Mouse (Mus musculus) MEL (cell line): Measurements from ENCODE around the gene Stim1. TPM values are rescaled to one million over a fixed set of nuclear protein-coding genes. Genes with fewer than 3 reads are reported as not detected.

ENCODE experiments used
- DNase-seq: peaks from one replicate; pipeline ENCODE4 v3.0.0; 2011; ENCODE audit warnings: low read depth, low spot score
- H3K27ac ChIP-seq: 2 replicates; pipeline ENCODE4 v1.5.1; 2012; ENCODE audit warnings: low read depth, mild to moderate bottlenecking, control low read depth, low read length, moderate library complexity; ENCODE audit not compliant: control insufficient read depth
- H3K27me3 ChIP-seq, 2 experiments: fragments of 150-350 bp in 1 of 2; sonication (generic) in 1 of 2; 2 replicates each; pipeline ENCODE4 v1.6.1; 2012; ENCODE audit warnings: low read length in 2 of 2, mild to moderate bottlenecking in 2 of 2, improper control_type of control experiment in 1 of 2, moderate library complexity in 1 of 2; ENCODE audit not compliant: insufficient read depth in 2 of 2, control insufficient read depth in 1 of 2
- H3K36me3 ChIP-seq, 2 experiments: 2 replicates each; pipeline ENCODE4 v1.6.1; 2012 to 2014; ENCODE audit warnings: low read length in 2 of 2, improper control_type of control experiment in 1 of 2, inconsistent platforms in 1 of 2, mild to moderate bottlenecking in 1 of 2; ENCODE audit not compliant: insufficient read depth in 2 of 2, control insufficient read depth in 1 of 2
- H3K4me1 ChIP-seq, 2 experiments: fragments of 150-350 bp in 1 of 2; sonication (generic) in 1 of 2; 2 replicates each; pipeline ENCODE4 v1.6.1; 2012; ENCODE audit warnings: low read length in 2 of 2, improper control_type of control experiment in 1 of 2, mild to moderate bottlenecking in 1 of 2; ENCODE audit not compliant: insufficient read depth in 2 of 2, control insufficient read depth in 1 of 2
- H3K4me3 ChIP-seq, 2 experiments: fragments of 150-350 bp in 1 of 2; sonication (generic) in 1 of 2; 2 replicates each; pipeline ENCODE4 v1.5.1; 2012; ENCODE audit warnings: low read depth in 2 of 2, low read length in 2 of 2, mild to moderate bottlenecking in 2 of 2, moderate library complexity in 2 of 2, control low read depth in 1 of 2, improper control_type of control experiment in 1 of 2; ENCODE audit not compliant: control insufficient read depth in 1 of 2, insufficient read depth in 1 of 2
- H3K79me2 ChIP-seq: 2 replicates; pipeline ENCODE4 v1.6.1; 2012; ENCODE audit warnings: mild to moderate bottlenecking, low read length, moderate library complexity; ENCODE audit not compliant: control insufficient read depth, poor library complexity, insufficient read depth
- H3K9ac ChIP-seq: 2 replicates; pipeline ENCODE4 v1.6.1; 2012; ENCODE audit warnings: low read depth, mild to moderate bottlenecking, control low read depth, low read length, moderate library complexity; ENCODE audit not compliant: control insufficient read depth, poor library complexity, severe bottlenecking
- H3K9me3 ChIP-seq: fragments of 150-350 bp; sonication (generic); replicated peaks from 2 replicates; pipeline ENCODE4 v1.6.1; 2012; ENCODE audit warnings: mild to moderate bottlenecking, low read length, improper control_type of control experiment, moderate library complexity; ENCODE audit not compliant: insufficient read depth
- BHLHE40 ChIP-seq: IDR thresholded peaks from 2 replicates; pipeline ENCODE4 v1.6.1; 2012; ENCODE audit warnings: low read depth, mild to moderate bottlenecking, inconsistent platforms, low read length, improper control_type of control experiment, borderline replicate concordance
- CHD2 ChIP-seq: IDR thresholded peaks from 2 replicates; pipeline ENCODE4 v1.6.1; 2011; ENCODE audit warnings: low read length, improper control_type of control experiment
- ELF1 ChIP-seq: IDR thresholded peaks from 2 replicates; pipeline ENCODE4 v1.6.1; 2014; ENCODE audit warnings: low read depth, mild to moderate bottlenecking, inconsistent platforms, low read length, improper control_type of control experiment, moderate library complexity
- EP300 ChIP-seq, 2 experiments: IDR thresholded peaks; 2 replicates each; pipeline ENCODE4 v1.6.1; 2011; ENCODE audit warnings: improper control_type of control experiment in 2 of 2, low read length in 2 of 2, low read depth in 1 of 2, mild to moderate bottlenecking in 1 of 2
- ETS1 ChIP-seq: IDR thresholded peaks from 2 replicates; pipeline ENCODE4 v1.6.1; 2012; ENCODE audit warnings: low read depth, mild to moderate bottlenecking, inconsistent platforms, low read length, improper control_type of control experiment, moderate library complexity
- GABPA ChIP-seq: IDR thresholded peaks from 2 replicates; pipeline ENCODE4 v1.6.1; 2012; ENCODE audit warnings: low read depth, mild to moderate bottlenecking, inconsistent platforms, low read length, improper control_type of control experiment, moderate library complexity
- GATA1 ChIP-seq: IDR thresholded peaks from 2 replicates; pipeline ENCODE4 v1.6.1; 2011; ENCODE audit warnings: low read depth, low read length, improper control_type of control experiment
- HCFC1 ChIP-seq: IDR thresholded peaks from 2 replicates; pipeline ENCODE4 v1.6.1; 2012; ENCODE audit warnings: low read depth, mild to moderate bottlenecking, inconsistent platforms, low read length, improper control_type of control experiment, moderate library complexity
- KAT2A ChIP-seq: conservative IDR thresholded peaks from 2 replicates; pipeline ENCODE4 v1.6.1; 2012; ENCODE audit warnings: low read depth, low read length, improper control_type of control experiment, inconsistent platforms
- MAFK ChIP-seq: IDR thresholded peaks from 2 replicates; pipeline ENCODE4 v1.6.1; 2011; ENCODE audit warnings: low read depth, mild to moderate bottlenecking, low read length, improper control_type of control experiment, borderline replicate concordance
- MAX ChIP-seq: IDR thresholded peaks from 2 replicates; pipeline ENCODE4 v1.6.1; 2011; ENCODE audit warnings: low read length, improper control_type of control experiment
- MAZ ChIP-seq: IDR thresholded peaks from 2 replicates; pipeline ENCODE4 v1.6.1; 2012; ENCODE audit warnings: low read depth, mild to moderate bottlenecking, inconsistent platforms, low read length, improper control_type of control experiment
- MEF2A ChIP-seq: IDR thresholded peaks from 2 replicates; pipeline ENCODE4 v1.6.1; 2014; ENCODE audit warnings: low read depth, mild to moderate bottlenecking, inconsistent platforms, low read length, improper control_type of control experiment; ENCODE audit not compliant: poor library complexity, insufficient replicate concordance, severe bottlenecking; ENCODE audit errors: extremely low read depth
- MXI1 ChIP-seq: IDR thresholded peaks from 2 replicates; pipeline ENCODE4 v1.6.1; 2011; ENCODE audit warnings: mild to moderate bottlenecking, low read depth, low read length, improper control_type of control experiment
- MYB ChIP-seq: IDR thresholded peaks from 2 replicates; pipeline ENCODE4 v1.6.1; 2011; ENCODE audit warnings: mild to moderate bottlenecking, low read depth, low read length, improper control_type of control experiment
- MYC ChIP-seq: IDR thresholded peaks from 2 replicates; pipeline ENCODE4 v1.6.1; 2011; ENCODE audit warnings: low read depth, mild to moderate bottlenecking, low read length, improper control_type of control experiment, moderate library complexity
- NELFE ChIP-seq: IDR thresholded peaks from 2 replicates; pipeline ENCODE4 v1.6.1; 2011; ENCODE audit warnings: low read depth, low read length, improper control_type of control experiment
- NRF1 ChIP-seq: IDR thresholded peaks from 2 replicates; pipeline ENCODE4 v1.6.1; 2014; ENCODE audit warnings: low read depth, mild to moderate bottlenecking, inconsistent platforms, low read length, improper control_type of control experiment, moderate library complexity; ENCODE audit not compliant: poor library complexity, insufficient read depth, severe bottlenecking
- POLR2A ChIP-seq, 2 experiments: IDR thresholded peaks; 2 replicates each; pipeline ENCODE4 v1.6.1; 2011 to 2012; ENCODE audit warnings: low read length in 2 of 2, mild to moderate bottlenecking in 2 of 2, control low read depth in 1 of 2, improper control_type of control experiment in 1 of 2, low read depth in 1 of 2, moderate library complexity in 1 of 2; ENCODE audit not compliant: control insufficient read depth in 1 of 2, insufficient read depth in 1 of 2, poor library complexity in 1 of 2
- POLR2AphosphoS5 ChIP-seq: IDR thresholded peaks from 2 replicates; pipeline ENCODE4 v1.6.1; 2012; ENCODE audit warnings: low read depth, borderline replicate concordance, mild to moderate bottlenecking, inconsistent platforms, low read length, moderate library complexity, mixed read lengths
- RAD21 ChIP-seq: IDR thresholded peaks from 2 replicates; pipeline ENCODE4 v1.6.1; 2011; ENCODE audit warnings: mild to moderate bottlenecking, low read depth, low read length, improper control_type of control experiment
- RCOR1 ChIP-seq: IDR thresholded peaks from 2 replicates; pipeline ENCODE4 v1.6.1; 2012; ENCODE audit warnings: low read depth, mild to moderate bottlenecking, inconsistent platforms, low read length, improper control_type of control experiment
- SIN3A ChIP-seq: IDR thresholded peaks from 2 replicates; pipeline ENCODE4 v1.6.1; 2012; ENCODE audit warnings: low read length, improper control_type of control experiment, inconsistent platforms
- SMC3 ChIP-seq: IDR thresholded peaks from 2 replicates; pipeline ENCODE4 v1.6.1; 2011; ENCODE audit warnings: low read depth, low read length, improper control_type of control experiment
- TAL1 ChIP-seq: IDR thresholded peaks from 2 replicates; pipeline ENCODE4 v1.6.1; 2012; ENCODE audit warnings: mild to moderate bottlenecking, inconsistent platforms, low read length, moderate library complexity, mixed read lengths
- TBP ChIP-seq: IDR thresholded peaks from 2 replicates; pipeline ENCODE4 v1.8.0; 2011; ENCODE audit warnings: low read depth, low read length, improper control_type of control experiment
- TCF12 ChIP-seq: IDR thresholded peaks from 2 replicates; pipeline ENCODE4 v1.6.1; 2014; ENCODE audit warnings: low read depth, mild to moderate bottlenecking, inconsistent platforms, low read length, improper control_type of control experiment, moderate library complexity
- UBTF ChIP-seq: IDR thresholded peaks from 2 replicates; pipeline ENCODE4 v1.6.1; 2012; ENCODE audit warnings: low read depth, mild to moderate bottlenecking, inconsistent platforms, low read length, improper control_type of control experiment, moderate library complexity, borderline replicate concordance; ENCODE audit not compliant: insufficient read depth
- USF1 ChIP-seq: IDR thresholded peaks from 2 replicates; pipeline ENCODE4 v1.6.1; 2014; ENCODE audit warnings: low read depth, mild to moderate bottlenecking, inconsistent platforms, low read length, improper control_type of control experiment, moderate library complexity
- USF2 ChIP-seq, 2 experiments: IDR thresholded peaks; 2 replicates each; pipeline ENCODE4 v1.6.1; 2011 to 2012; ENCODE audit warnings: improper control_type of control experiment in 2 of 2, low read length in 2 of 2, borderline replicate concordance in 1 of 2, inconsistent platforms in 1 of 2, low read depth in 1 of 2, mild to moderate bottlenecking in 1 of 2; ENCODE audit not compliant: insufficient read depth in 1 of 2
- ZC3H11A ChIP-seq: IDR thresholded peaks from 2 replicates; pipeline ENCODE4 v1.6.1; 2012; ENCODE audit warnings: low read depth, mild to moderate bottlenecking, inconsistent platforms, low read length, improper control_type of control experiment
- ZKSCAN1 ChIP-seq: IDR thresholded peaks from 2 replicates; pipeline ENCODE4 v1.6.1; 2012; ENCODE audit warnings: low read depth, mild to moderate bottlenecking, inconsistent platforms, low read length, improper control_type of control experiment, moderate library complexity
- ZMIZ1 ChIP-seq: IDR thresholded peaks from 2 replicates; pipeline ENCODE4 v1.6.1; 2012; ENCODE audit warnings: low read depth, mild to moderate bottlenecking, inconsistent platforms, low read length, improper control_type of control experiment, moderate library complexity
- ZNF384 ChIP-seq: IDR thresholded peaks from 2 replicates; pipeline ENCODE4 v1.6.1; 2012; ENCODE audit warnings: low read depth, mild to moderate bottlenecking, inconsistent platforms, low read length, improper control_type of control experiment
- polyA plus RNA-seq, 2 experiments: library from polyadenylated mRNA; stranded (reverse) in 1 of 2; unstranded in 1 of 2; fragments of >175 nt in 1 of 2; fragments of >200 nt in 1 of 2; gene quantifications; 2 replicates each; pipeline versions ENCODE4 v1.2.1 to v1.2.4; 2012; ENCODE audit warnings: low replicate concordance in 2 of 2, low read depth in 1 of 2; ENCODE audit not compliant: insufficient read length in 2 of 2, insufficient read depth in 1 of 2, missing spikeins in 1 of 2
- total RNA-seq: library from RNA; depleted of rRNA; stranded (reverse); fragments of 300-350 nt; gene quantifications from 2 replicates; pipeline ENCODE4 v1.2.3, GENCODE M21; 2012

Stim1 gene
- total and polyA plus RNA-seq, 3 experiments, result 26.1 to 65.0 TPM; not detected in 1

- H3K4me3 ChIP-seq, result peak overlapping the region; percentile 14 to 27
- H3K4me1 ChIP-seq, result peaks cover 42 to 44% of the 10 kb centered on the region in 2 experiments
- H3K27ac ChIP-seq, result peak overlapping the region; percentile 95
- 0 out of 2 replicates have a peak, but pooled peaks have one; percentile 48 for TF ChIP-seq MAZ
- no peak for TF ChIP-seq NRF1
- TF ChIP-seq BHLHE40, result peak; percentile 92
- no peak for TF ChIP-seq MEF2A
- TF ChIP-seq ZNF384, result no peak
- no peak for TF ChIP-seq POLR2AphosphoS5
- no peak for TF ChIP-seq TCF12
- TF ChIP-seq NELFE, result peak; percentile 53; the same call in 1 of the 2 replicates
- peak; percentile 83 for TF ChIP-seq SIN3A
- no peak for TF ChIP-seq GABPA
- TF ChIP-seq RCOR1, result no peak
- TF ChIP-seq TBP, result peak; percentile 92
- no peak for TF ChIP-seq USF2 (IDR thresholded peaks at IDR 0.05; ENCODE audit: borderline replicate concordance in 1 of 2, insufficient read depth in 1 of 2, low read depth in 1 of 2, low read length in 2 of 2)
- TF ChIP-seq MYC, result no peak
- TF ChIP-seq ETS1, result peak; percentile 75
- TF ChIP-seq RAD21, result no peak
- TF ChIP-seq USF1, result peak; percentile 54; the same call in 1 of the 2 replicates
- TF ChIP-seq GATA1, result peak; percentile 84
- TF ChIP-seq ZMIZ1, result 0 out of 2 replicates have a peak, but pooled peaks have one; percentile 65
- TF ChIP-seq UBTF, result no peak
- no peak for TF ChIP-seq ELF1
- peak; percentile 76 for TF ChIP-seq MYB
- TF ChIP-seq HCFC1, result no peak; the same call in none of the 2 replicates
- no peak for TF ChIP-seq CHD2
- no peak for TF ChIP-seq KAT2A
- peak in 1 of 2 experiments; percentile 69; a peak in 2 of 4 replicates for TF ChIP-seq POLR2A (IDR thresholded peaks at IDR 0.05; ENCODE audit: control insufficient read depth in 1 of 2, insufficient read depth in 1 of 2, low read depth in 1 of 2, low read length in 2 of 2, poor library complexity in 1 of 2)
- no peak for TF ChIP-seq ZKSCAN1
- no peak for TF ChIP-seq ZC3H11A
- no peak for TF ChIP-seq MAX
- TF ChIP-seq EP300 (IDR thresholded peaks at IDR 0.05; ENCODE audit: low read depth in 1 of 2, low read length in 2 of 2), result peak; percentile 58 to 91; a peak in 3 of 4 replicates
- no peak for TF ChIP-seq MXI1
- no peak for TF ChIP-seq SMC3
- no peak for TF ChIP-seq TAL1
- TF ChIP-seq MAFK, result no peak
- H3K9ac ChIP-seq, result peak overlapping the region; percentile 66
- peak; percentile 94 for DNase-seq
- peaks cover 17% of the 10 kb centered on the region for H3K79me2 ChIP-seq
- H3K36me3 ChIP-seq, result peaks cover 0 to 62% of the 10 kb centered on the region in 2 experiments; a peak in 2 of 4 replicates
- no peaks in the 10 kb centered on the region for H3K27me3 ChIP-seq
- H3K9me3 ChIP-seq, result no peaks in the 10 kb centered on the region
Observed at GRCm38 (mm10) chr7:102315435-102315834, 47.8 kb downstream of the Stim1 start.
